Mouse (Mus musculus) CD4-positive naive resting alpha-beta T cell, adult 76 days (primary cell): Measurements from ENCODE around the gene Pogz. TPM values are rescaled to one million over a fixed set of nuclear protein-coding genes. Genes with fewer than 3 reads are reported as not detected.

Source experiments
- total RNA-seq: library from RNA; stranded (reverse); gene quantifications from one replicate; pipeline ENCODE4 v1.2.4, GENCODE M21; 2023

Pogz gene
- total RNA-seq, result 90.4 TPM

GRCm38 (mm10) chr3:94837183-94837890 is at the start of gene Pogz:
Gene Pogz, plus strand, starts transcription at chr3:94837567.

GRCm38 (mm10) chr3:94886316-94887224 is 49.2 kb downstream of the Pogz start, which contains the start of gene Psmb4:
Gene Psmb4, minus strand, starts transcription at chr3:94886961.

Other genes starting within 250 kb of the Pogz start
- gene Gm10972, start 194.5 kb upstream of the Pogz start, total RNA-seq, result not detected
- gene Tuft1, start 178.7 kb upstream of the Pogz start, total RNA-seq, result 3.4 TPM
- gene Selenbp2, start 144.0 kb upstream of the Pogz start, total RNA-seq, result not detected
- gene Cgn, start 51.1 kb upstream of the Pogz start, total RNA-seq, result 0.70 TPM
- 216 TPM for gene Psmb4, start 49.4 kb downstream of the Pogz start, total RNA-seq
- gene Selenbp1, start 95.5 kb downstream of the Pogz start, total RNA-seq, result 1.8 TPM
- 31.4 TPM for gene Rfx5, start 116.5 kb downstream of the Pogz start, total RNA-seq
- 50.5 TPM for gene Pi4kb, start 137.2 kb downstream of the Pogz start, total RNA-seq
- gene Zfp687, start 177.9 kb downstream of the Pogz start, total RNA-seq, result 68.3 TPM
- gene Psmd4, start 205.0 kb downstream of the Pogz start, total RNA-seq, result 137 TPM